In genomic region chr1:181371226-181371625, GRCm38 (mm10) we compare ENCODE assay signal across 14 mouse cellular contexts. TPM values are rescaled to one million over a fixed set of nuclear protein-coding genes. Genes with fewer than 3 reads are reported as not detected.
"Had no signal": no experiment of that assay in that cellular context is flagged by ENCODE, and none has a peak within 500 bp of the region (broad histone marks: within the 10 kb centered on the region; RNA-seq: fewer than 3 reads in every experiment).

No protein-coding gene starts in this region.

- H3K27me3 ChIP-seq: neural tube, embryonic 12.5 days; stomach, embryonic 15.5 days had no signal

- H3K9me3 ChIP-seq: limb, embryonic 15.5 days; midbrain, embryonic 10.5 days; neural tube, embryonic 12.5 days; stomach, embryonic 15.5 days had no signal

- H3K4me2 ChIP-seq: limb, embryonic 15.5 days; neural tube, embryonic 12.5 days; stomach, embryonic 15.5 days had no signal

- H3K4me1 ChIP-seq: neural tube, embryonic 12.5 days; stomach, embryonic 15.5 days had no signal

- DNase-seq: kidney, adult 8-10 months; kidney, postnatal 25 days; lung, adult 18-20 months; midbrain, embryonic 14.5 days; thymus, postnatal 36 days had no signal

- H3K36me3 ChIP-seq: limb, embryonic 15.5 days; midbrain, embryonic 10.5 days; neural tube, embryonic 12.5 days; stomach, embryonic 15.5 days had no signal

- H3K9ac ChIP-seq: limb, embryonic 15.5 days; liver, embryonic 14.5 days; neural tube, embryonic 12.5 days; stomach, embryonic 15.5 days had no signal

- ATAC-seq: intestine, postnatal 0 days had no signal

- H3K27ac ChIP-seq: limb, embryonic 15.5 days; liver, embryonic 14.5 days; midbrain, embryonic 10.5 days; neural tube, embryonic 12.5 days; stomach, embryonic 15.5 days had no signal

- H3K4me3 ChIP-seq: limb, embryonic 15.5 days; midbrain, embryonic 10.5 days; neural tube, embryonic 12.5 days; stomach, embryonic 15.5 days had no signal

RNA-seq across cellular contexts. Expression of gene Cnih3, which starts 18.8 kb away (rescaled TPM):
- total RNA-seq: neutrophil, adult 5-6 weeks had no signal
- polyA plus RNA-seq: limb, embryonic 11.5 days; spleen, adult 2 months had no signal
